Mouse (Mus musculus): Measurements from ENCODE around the gene Ptges3l.
"Not testable (repeated sequence)": the region's sequence is repeated elsewhere in the genome, so short reads cannot be mapped to it uniquely, and the experiment has no call there.

Gene Ptges3l

GRCm38 (mm10) chr11:101457631-101458030, 32.5 kb upstream of the Ptges3l start:
- DNase-seq (ENCODE audit: low read depth, low spot score): no peak

GRCm38 (mm10) chr11:101455627-101456026, 30.5 kb upstream of the Ptges3l start:
- no peak for DNase-seq (ENCODE audit: low read depth, low spot score)

GRCm38 (mm10) chr11:101454702-101455101, 29.6 kb upstream of the Ptges3l start:
- no peak for DNase-seq (ENCODE audit: low read depth, low spot score)

- DNase-seq (ENCODE audit: low read depth, low spot score): no peak
Observed at GRCm38 (mm10) chr11:101452093-101452774, 27.1 kb upstream of the Ptges3l start.

- no peak for DNase-seq (ENCODE audit: low read depth, low spot score)
Observed at GRCm38 (mm10) chr11:101451536-101451935, 26.4 kb upstream of the Ptges3l start.

GRCm38 (mm10) chr11:101450394-101450793, 25.3 kb upstream of the Ptges3l start:
- no peak for DNase-seq (ENCODE audit: low read depth, low spot score)

- not testable (repeated sequence) for DNase-seq (ENCODE audit: low read depth, low spot score)
Observed at GRCm38 (mm10) chr11:101449596-101449995, 24.5 kb upstream of the Ptges3l start.

GRCm38 (mm10) chr11:101448899-101449298, 23.8 kb upstream of the Ptges3l start:
- no peak for DNase-seq (ENCODE audit: low read depth, low spot score)

GRCm38 (mm10) chr11:101448274-101448746, 23.2 kb upstream of the Ptges3l start, which contains the start of gene Ifi35:
TSS of gene Ifi35 (plus strand) at chr11:101448407.
- no peak for DNase-seq (ENCODE audit: low read depth, low spot score)

- DNase-seq (ENCODE audit: low read depth, low spot score): no peak
Observed at GRCm38 (mm10) chr11:101447786-101448185, 22.7 kb upstream of the Ptges3l start.

GRCm38 (mm10) chr11:101446860-101447259, 21.7 kb upstream of the Ptges3l start:
- not testable (repeated sequence) for DNase-seq (ENCODE audit: low read depth, low spot score)

- DNase-seq (ENCODE audit: low read depth, low spot score): no peak
Observed at GRCm38 (mm10) chr11:101446319-101446718, 21.2 kb upstream of the Ptges3l start.

- DNase-seq (ENCODE audit: low read depth, low spot score): no peak
Observed at GRCm38 (mm10) chr11:101442760-101443159, 17.6 kb upstream of the Ptges3l start.

- DNase-seq (ENCODE audit: low read depth, low spot score): peak; percentile 100
Observed at GRCm38 (mm10) chr11:101442127-101442693, 17.1 kb upstream of the Ptges3l start, which contains the start of gene Rpl27. TSS of gene Rpl27 (plus strand) at chr11:101442298.

GRCm38 (mm10) chr11:101441450-101442126, 16.5 kb upstream of the Ptges3l start:
- DNase-seq (ENCODE audit: low read depth, low spot score): not testable (repeated sequence)

- not testable (repeated sequence) for DNase-seq (ENCODE audit: low read depth, low spot score)
Observed at GRCm38 (mm10) chr11:101438006-101438405, 12.9 kb upstream of the Ptges3l start.

- no peak for DNase-seq (ENCODE audit: low read depth, low spot score)
Observed at GRCm38 (mm10) chr11:101436916-101437315, 11.8 kb upstream of the Ptges3l start.

GRCm38 (mm10) chr11:101435831-101436230, 10.7 kb upstream of the Ptges3l start:
- DNase-seq (ENCODE audit: low read depth, low spot score): no peak

- DNase-seq (ENCODE audit: low read depth, low spot score): no peak
Observed at GRCm38 (mm10) chr11:101433396-101433795, 8.3 kb upstream of the Ptges3l start.

- DNase-seq (ENCODE audit: low read depth, low spot score): no peak
Observed at GRCm38 (mm10) chr11:101431327-101431726, 6.2 kb upstream of the Ptges3l start.

- DNase-seq (ENCODE audit: low read depth, low spot score): no peak
Observed at GRCm38 (mm10) chr11:101426165-101426564, 1.0 kb upstream of the Ptges3l start.

GRCm38 (mm10) chr11:101424105-101424851, 855 bp downstream of the Ptges3l start, which contains the start of gene Gm27029:
TSS of gene Gm27029 (minus strand) at chr11:101424796.
- DNase-seq (ENCODE audit: low read depth, low spot score): no peak

Data from WW6 (cell line).